Mouse (Mus musculus) CD4-positive helper T cell, adult 2 months (primary cell): ENCODE results near the gene Parvg.

ENCODE experiments used
- DNase-seq: peaks from one replicate; pipeline ENCODE4 v3.0.0-alpha.2; 2012; ENCODE audit warnings: low read depth, missing footprints, low spot score

Parvg gene

DNA sequence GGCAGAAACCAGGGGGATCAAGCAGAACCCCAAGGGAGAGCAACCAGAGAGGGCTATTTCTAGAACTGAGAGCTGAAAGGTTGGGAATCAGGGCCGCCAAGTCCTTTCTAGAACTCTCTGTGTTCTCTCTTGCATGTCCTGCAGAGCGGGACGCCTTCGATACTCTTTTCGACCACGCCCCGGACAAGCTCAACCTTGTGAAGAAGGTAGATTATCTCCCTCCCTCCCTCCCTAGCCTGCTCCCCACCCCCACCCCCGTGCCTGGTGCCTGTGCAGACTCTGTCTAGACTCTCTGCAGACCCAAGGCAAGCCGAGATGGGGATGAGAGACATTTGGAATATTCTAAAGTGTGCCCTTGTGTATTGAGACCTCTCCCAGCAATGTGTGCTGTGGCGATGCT, 20.6 kb upstream of the Parvg start:
- no peak for DNase-seq

DNA sequence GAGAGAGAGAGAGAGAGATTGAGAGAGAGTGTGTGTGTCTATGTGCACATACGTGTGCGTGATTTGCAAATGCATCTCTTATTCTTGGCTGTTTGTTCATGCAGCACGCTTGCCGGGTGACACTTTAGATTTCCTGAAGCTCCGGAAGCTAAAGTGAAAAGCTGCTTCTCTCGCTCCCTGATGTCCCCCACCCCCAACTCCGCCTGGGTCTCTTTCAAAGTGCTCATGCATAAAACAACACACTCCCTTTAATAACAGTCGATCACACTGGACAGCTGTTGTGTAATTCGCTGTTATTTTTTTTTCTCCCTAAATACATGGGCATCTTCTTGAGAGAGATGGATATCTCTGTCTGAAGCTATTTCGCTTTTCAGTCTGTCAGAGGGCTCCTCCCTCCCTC, 18.5 kb upstream of the Parvg start:
- no peak for DNase-seq

DNA sequence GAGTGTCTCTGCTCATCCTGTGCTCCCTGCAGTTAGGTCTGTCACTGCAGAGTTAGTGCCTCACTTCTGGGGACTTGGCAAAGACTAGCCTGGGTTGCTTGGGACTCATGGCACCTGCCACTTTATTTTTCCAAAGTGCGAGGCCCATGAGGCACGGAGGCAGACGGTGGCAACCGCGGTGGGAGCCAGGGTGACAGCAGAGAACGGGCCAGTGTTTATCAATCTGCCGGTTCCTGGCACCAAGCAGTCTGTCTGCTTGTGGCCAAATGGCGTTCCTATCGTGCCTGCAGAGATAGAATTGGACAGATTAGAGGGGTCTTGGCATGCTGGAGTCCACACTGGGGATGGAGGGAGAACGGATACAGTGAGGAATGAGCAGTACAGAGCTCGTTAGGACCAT, 13.6 kb upstream of the Parvg start:
- no peak for DNase-seq

DNA sequence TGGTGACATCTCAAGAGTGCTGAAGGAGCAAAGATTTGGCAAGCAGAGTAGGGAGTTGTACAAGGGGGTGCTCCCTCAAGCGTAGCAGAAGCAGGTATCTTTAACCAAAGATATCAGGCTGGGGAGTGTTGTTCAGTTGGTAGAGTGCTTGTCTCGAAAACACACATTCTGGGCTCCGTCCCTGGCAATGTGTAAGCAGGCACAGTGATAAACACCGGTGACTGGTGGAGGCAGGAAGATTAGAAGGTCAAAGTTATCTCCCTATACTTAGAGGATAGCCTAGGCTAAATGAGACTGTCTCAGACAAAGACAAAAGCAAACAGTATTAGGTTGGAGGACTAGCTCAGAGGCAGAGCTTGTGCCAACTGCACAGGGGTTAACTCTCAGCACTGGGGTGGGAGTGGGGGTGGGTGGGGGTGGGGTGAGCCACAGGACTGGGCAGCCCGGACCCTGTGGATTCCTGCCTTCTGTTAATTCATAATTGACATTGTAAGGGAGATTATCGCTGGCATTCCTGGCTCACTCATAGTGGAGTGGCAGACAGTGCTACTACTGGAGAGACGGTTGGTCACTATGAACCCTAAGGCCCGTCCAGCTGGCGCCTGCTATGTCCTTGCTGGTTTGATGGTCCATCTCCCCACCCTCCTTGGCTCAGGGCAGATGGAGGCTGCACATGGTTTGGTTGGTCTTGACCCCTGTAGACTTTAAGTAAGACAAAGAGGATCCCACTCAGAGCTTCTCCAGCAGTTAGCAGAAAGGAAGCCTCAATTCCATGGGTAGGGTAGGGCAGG, 12.3 kb upstream of the Parvg start:
- DNase-seq, result no peak

DNA sequence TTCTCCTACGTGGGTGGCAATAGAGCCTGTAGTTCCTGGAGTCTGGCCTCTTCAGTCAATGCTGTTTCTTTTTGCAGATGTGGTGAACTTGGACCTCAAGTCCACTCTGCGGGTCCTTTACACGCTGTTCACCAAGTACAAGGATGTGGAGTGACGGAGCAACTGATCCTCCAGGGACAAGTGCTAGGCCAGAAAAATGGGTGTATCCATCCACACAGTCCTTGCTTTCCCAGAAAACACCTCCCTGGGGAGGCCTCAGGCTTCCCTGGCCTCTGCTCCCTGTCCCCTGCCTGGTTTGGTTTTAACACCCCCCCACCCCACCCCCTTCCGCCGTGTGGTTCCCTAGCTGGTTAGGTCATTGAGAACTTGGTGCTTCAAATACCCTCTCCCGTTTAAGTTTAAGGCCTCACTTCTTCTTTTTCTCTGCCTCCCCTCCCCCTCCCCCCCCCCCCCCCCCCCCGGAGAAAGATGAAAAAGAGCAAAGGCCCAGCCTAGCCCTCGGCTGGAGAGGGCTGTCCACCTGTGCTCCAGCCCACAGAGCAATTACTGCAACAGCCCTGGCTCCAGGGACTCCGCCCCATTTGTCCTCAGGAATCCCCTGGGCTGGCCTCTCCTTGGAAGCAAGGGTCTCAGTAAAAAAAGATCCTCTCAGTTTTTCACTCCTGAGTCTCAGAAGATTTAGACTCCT, 10.8 kb upstream of the Parvg start:
- no peak for DNase-seq

DNA sequence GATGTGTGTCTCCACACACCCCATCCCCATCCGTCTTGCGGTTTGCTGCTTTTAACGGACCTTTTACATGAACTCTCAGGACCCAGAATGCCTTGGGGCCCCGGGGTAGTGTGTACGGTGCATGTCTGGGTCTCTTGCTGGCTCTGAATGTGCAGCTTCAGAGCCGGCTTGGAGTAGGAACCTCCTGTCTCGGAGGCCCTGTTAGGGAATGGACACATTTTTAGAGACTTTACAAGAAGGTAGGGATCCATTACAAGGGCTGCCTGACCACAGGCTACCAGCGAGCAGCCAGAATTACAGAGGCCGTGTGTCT, 10.3 kb upstream of the Parvg start:
- DNase-seq, result peak; percentile 67

DNA sequence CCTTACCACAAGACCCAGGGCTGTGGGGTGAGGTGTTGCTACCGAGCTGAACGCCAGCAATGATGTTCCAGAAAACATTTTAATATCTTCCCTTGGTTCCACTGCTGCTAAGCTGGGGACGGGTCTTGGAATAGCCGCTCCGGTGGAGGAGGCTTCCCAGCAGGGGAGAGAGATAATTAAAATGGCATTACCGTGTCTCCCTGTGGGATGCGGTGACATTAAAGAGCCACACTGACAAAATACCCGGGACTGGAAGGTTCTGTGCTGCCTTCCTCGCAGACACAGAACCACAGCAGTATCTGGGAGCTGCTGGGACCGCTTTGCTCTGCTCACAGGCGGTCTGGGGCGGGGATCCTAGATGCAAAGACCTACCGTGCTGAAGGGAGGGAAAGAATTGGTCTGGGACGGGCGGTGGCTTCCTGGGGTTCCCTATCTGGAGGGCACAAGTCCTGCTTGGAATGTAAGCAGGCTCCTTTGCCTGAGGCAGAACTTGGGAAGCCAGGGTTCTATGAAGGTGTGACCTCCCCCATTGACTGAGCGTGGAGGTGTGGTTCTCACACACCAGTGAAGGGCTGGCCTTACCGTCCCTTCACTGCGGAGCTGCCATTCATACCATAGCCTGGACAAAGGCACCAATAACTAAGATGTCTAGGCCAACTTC, 9.3 kb upstream of the Parvg start:
- no peak for DNase-seq

DNA sequence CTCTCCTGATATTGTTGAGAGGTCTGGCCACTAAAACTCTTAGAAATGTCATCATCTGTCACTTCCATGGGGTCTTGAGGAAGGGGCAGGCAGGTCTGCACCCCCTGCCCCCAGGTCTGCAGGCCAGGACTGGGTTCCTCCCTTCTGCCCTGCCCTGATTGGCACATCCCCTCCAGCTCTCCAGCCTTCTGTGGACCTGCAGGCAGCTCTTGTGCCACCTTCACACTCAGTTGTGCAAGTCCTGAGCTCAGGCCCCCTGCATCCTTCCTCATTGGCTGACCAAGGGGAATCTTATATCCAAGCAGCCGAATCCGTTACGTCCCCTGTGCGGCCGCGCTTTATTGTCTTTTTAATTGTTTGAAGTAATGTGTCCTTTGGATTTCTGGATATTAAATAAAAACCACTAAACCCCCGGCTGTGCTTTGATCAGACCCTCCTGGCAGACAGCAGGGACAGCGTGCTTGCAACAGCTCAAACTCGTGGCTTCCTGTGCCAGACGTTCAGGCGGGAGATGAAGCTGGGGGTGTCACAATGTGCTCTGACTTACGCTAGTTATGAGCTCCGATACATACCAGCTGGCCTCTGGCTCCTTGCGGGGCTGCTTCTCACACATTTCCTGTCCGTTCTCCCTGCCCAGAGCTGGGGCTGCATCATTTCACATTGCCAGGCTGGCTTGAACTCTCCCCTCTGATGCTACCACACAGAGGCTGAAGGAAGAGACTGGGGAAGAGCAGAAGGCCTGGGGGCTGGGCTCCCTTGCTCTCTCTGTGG, 8.4 kb upstream of the Parvg start:
- peak; percentile 12 for DNase-seq

DNA sequence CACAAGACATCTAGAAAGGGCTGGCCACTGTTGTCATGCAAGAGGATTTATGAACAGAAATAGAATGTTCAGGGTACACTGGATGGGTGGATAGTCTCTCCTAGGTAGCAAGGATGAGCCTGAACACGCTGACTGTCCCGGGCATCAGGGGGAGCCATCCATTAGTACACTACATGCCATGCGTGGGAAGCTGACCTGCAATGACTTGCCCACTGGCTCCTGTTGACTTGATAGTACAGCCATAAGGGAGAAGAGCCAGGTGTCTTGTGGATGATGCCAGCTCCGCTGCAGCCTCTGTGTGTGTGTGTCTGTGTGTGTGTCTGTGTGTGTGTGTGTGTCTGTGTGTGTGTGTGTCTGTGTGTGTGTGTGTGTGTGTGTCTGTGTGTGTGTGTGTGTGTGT, 4.4 kb upstream of the Parvg start:
- no peak for DNase-seq

DNA sequence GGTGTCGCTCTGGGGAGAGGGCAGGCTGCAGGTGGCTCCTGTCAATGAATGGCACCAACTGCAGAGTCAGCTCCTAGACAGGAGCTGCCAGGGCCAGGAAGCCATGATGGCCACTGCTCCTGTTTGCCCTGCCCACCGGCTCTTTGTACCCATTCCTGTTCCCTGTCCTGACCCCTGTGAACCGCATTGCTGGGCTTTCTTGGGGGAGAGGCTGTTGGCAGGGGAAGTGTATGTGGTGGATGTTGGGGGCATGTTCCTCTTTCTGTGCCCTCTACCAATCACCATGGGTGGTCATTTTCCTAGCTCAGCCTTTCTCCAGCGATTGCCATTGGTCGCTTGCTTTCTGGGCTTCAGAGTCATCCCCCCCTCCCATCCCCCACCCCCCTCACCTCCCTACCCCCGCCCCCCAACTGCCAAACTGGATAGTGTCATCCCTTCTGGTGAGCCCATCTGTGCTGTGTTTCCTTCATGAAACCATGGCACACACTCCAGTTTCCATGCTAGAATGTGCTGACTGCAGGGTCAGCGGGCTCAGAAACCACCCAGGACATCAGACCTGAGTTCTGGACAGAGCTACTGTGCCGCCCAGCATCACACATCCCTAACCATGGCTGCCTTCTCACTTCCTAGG, 2.2 kb upstream of the Parvg start:
- DNase-seq, result no peak

DNA sequence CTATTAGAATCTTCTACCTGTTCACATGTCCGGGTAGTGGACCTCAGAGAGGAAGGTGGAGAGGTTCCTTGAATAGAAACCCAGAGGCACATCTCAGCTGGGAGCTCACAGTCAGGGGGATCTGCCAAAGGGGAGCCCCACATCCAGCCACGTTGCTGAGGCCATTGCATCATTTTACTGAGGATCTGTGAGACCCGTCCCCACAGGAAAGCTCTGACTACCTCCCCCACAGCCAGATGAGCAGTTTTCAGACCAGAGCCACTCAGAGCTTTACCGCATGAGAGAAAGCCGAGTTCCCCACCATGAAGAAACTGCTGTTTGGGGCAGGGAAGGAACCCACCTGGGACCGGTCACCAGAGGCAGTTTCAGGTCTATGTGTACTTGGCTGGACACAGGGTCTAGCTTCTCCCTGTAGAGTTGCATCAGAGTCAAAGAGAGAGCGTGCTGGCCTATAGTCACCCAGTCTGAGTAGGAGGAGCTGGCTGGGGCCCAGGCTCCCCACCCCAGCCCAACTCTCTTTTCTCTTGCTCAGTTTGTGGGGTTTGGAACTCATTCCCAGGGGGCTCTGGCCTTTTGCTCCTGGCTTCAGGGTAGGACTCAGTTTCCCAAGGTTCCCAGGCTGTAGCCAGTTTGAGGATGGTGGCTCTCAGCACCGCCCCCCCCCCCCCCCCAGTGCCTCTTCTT, 1.2 kb downstream of the Parvg start:
- DNase-seq, result peak; percentile 22

DNA sequence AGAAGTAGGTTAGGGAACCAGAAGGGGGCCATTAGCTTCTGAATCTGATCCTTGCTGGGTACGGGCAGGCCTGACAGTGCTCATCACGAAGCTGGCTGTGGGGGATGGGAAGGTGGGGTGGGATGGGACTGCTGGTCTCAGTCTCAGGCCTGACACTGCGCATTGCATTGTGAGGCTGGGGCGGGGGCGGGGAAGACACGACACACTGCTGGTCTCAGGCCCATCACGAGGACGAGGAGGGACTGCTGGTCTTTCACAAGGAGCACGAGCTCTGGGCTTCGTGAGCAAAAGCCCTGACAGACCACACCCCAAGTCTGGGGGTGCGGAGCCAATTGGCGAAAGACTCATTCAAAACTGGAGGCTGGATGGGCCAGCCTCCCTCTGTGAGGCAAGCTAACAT, 1.9 kb downstream of the Parvg start:
- DNase-seq, result no peak

DNA sequence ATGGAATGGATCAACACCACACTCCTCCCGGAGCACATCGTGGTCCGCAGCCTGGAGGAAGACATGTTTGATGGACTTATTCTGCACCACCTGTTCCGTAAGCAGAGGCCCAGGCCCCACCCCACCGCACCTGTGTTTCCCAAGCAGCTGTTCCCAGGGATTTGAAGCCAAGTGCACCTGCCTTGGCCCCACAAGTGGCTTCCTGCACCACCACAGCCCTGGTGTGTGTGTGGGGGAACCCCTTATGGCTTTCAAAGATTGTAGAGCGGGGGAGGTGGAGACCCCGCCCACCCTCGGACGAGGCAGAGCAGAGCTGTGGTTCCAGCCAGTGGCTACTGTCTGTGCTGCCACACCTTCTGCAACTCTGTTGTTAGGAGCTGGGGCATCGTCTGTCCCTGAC, 5.0 kb downstream of the Parvg start:
- DNase-seq, result no peak

DNA sequence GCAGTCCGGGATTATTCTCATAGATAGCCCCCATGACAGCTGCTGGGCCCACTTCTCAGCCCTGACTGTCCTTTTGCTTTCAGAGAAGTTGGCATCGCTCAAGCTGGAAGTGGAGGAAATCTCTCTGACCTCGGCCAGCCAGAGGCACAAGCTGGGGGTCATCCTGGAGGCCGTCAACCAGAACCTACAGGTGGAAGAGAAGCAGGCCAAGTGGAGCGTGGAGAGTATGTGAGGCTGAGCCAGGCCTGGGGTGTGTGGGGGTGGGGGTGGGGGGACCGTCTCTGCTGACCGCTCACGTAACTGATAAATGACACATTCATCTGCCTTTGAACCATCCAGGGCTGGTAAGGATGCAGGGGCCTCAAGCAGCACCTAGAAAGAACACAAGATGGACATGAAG, 6.1 kb downstream of the Parvg start:
- DNase-seq, result no peak

DNA sequence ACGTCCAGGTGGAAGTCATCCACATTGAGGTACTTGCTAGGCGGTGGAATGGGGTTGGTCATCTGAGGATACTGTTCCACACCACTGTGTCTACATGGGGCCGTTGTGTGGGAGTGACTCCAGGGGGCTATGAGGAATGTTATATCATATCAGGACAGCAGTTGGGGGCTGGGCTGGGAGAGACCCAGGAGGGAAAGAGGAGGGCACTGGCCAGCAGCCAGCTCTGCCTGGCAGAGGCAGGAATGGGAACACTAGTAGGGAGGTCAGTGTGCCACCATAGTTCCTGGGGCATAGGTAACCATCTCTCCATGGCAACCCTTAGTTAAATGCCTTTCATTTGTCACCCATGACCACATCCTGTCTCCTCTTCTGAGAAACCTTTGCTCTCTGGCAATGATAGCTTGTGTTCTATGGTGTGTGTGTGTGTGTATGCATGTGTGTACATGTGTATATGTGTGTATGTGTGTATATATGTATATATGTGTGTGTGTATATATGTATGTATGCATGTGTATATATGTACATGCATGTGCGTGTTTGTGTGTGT, 7.3 kb downstream of the Parvg start:
- peak; percentile 54 for DNase-seq

DNA sequence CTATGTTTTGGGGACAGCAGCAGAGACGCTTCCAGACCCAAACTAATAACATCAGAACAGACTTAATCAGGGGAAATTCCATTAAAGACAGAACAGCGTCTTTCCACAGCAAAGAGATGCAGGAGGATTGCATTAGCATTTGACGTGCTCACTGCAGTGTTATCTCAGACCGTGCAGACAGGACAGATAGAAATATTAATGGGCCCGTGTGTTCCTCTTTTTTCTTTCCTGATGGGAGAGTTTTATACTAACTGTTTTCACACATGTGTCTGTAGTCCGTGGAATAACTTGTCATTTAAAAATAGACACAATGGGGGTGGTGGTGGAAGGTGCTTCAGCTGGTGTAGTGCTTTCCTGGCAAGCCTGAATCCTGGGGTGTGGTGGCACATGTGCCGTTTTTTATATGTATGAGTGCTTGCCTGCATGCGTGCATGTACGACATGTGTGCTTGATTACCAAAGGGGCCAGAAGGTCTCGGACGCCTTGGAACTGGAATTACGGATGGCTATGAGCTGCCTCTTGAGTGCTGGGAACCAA, 12.5 kb downstream of the Parvg start:
- no peak for DNase-seq

DNA sequence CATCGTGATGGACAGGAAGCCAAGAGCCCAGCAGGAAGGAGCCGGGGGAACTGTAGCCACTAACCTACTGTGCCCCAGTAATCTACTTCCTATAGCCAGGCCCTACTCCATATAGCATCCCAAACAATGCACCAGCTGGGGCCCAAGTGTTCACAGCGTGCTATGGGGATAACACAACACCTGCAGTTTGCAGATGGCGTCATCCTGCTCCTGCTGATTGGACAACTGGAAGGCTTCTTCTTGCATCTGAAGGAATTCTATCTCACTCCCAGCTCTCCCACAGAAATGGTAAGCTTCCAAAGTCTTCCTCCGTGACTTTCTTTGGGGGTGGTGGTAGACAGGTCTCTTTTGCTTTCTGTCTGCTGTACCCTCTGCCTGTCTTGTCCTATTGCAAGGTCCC, 13.8 kb downstream of the Parvg start:
- DNase-seq, result no peak

DNA sequence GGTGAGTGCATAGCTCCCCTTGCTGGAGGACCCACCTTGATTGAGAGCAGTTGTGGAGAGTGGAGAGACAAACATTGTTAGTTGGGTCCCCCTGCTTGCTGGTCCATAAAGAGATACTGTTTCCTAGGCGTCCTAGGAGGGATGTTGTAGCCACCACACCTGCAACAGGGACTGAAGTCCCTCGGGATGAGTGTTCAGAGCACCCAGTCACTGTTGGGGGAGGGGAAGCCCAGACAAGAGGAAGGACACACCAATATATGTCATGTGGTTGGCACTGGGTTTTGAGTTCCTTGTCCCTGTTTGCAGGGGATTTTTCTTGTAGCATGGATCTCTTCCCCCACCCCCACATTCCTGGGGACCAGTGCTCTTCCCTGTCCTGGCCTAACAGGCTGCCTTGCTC, 17.1 kb downstream of the Parvg start:
- DNase-seq, result no peak

DNA sequence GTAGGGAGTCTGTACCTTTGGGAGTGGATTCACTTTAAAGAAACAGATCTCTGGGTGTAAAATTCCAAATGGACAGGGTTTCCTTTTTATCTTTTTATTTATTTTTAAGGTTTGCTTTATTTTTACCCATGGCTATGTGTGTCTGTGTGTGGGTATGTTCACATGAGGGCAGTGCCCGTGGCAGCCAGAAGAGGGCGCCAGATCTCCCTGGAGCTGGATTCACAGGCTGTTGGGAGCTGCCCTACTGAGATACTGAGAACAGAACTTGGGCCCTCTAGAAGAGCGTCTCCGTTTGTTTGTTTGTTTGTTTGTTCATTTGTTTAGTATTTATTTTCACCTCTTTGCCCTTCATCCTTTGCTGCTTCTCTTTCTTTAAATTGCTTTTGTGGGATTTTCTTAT, 24.9 kb downstream of the Parvg start:
- DNase-seq, result no peak

DNA sequence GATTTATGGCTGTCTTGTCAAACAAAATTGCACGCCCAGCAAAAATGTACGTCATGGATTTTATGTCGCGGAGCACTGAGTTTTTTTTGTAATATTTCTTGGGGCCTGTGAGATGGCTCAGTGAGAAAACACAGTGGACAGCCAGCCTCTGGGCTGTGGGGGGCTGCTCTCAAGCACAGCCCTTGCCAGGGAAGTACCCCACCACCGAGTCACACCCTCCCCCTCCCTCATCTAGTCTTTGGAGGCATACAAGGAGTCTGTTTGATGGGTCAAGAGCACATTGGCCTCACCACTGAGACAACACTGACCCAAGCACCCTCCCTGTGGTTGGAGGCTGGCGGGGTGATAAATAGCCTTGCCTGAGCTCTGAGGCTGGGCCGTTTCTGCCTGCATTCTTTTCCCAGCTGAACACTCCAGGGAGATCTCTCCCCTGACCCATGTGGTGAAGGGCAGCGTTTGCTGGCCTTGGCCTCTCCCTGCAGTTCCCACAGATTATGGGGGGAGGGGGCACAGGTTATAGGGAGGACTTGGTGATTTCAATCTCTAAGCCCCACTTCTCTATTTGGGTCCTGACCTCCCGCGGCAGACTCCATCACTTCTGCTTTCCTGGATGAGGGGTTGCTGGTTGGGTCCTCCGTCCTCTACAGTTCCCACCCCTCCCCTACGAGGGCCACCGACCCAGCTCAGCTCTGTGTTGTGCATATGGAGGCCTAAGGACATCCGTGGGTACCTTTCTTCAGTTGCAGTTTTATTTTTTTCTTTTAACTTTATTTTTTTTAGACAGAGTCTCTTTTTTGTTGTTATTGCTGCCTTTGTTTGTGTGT, 26.3 kb downstream of the Parvg start:
- no peak for DNase-seq
